29 mouse cellular contexts compared by ENCODE assay signal in genomic region chr10:111012496-111013038, GRCm38 (mm10). TPM values are rescaled to one million over a fixed set of nuclear protein-coding genes. Genes with fewer than 3 reads are reported as not detected.
DNase-seq lines count a peak whose midpoint lies in the region; ATAC-seq and TF ChIP-seq lines count a peak whose summit lies in the region.
"Had no signal": no experiment of that assay in that cellular context is flagged by ENCODE, and none has a peak within 500 bp of the region (broad histone marks: within the 10 kb centered on the region; RNA-seq: fewer than 3 reads in every experiment).

No protein-coding gene starts in this region.

- no peaks in the 10 kb centered on the region for H3K27me3 ChIP-seq in embryonic facial prominence, embryonic 14.5 days (replicated peaks; ENCODE audit: control insufficient read depth, insufficient read depth, low read length)
- 0 out of 2 replicates have a peak, but pooled peaks cover 5% of the 10 kb centered on the region for H3K27me3 ChIP-seq in embryonic facial prominence, embryonic 10.5 days (replicated peaks; ENCODE audit: low read depth, poor library complexity, severe bottlenecking)
- H3K27me3 ChIP-seq in liver, adult 2 months (ENCODE audit: control insufficient read depth, insufficient read depth, low read length), result no peaks in the 10 kb centered on the region
- H3K27me3 ChIP-seq in liver, embryonic 12.5 days (replicated peaks), result peaks cover 8% of the 10 kb centered on the region; the same call in 1 of the 2 replicates
- H3K27me3 ChIP-seq in G1E (ENCODE audit: insufficient read depth, low read length), result no peaks in the 10 kb centered on the region
- no peaks in the 10 kb centered on the region for H3K27me3 ChIP-seq in lung, postnatal 0 days (replicated peaks; ENCODE audit: insufficient read depth, low read length)
- H3K27me3 ChIP-seq: embryonic facial prominence, embryonic 12.5 days; forebrain, embryonic 15.5 days; heart, embryonic 12.5 days; kidney, embryonic 15.5 days; limb, embryonic 15.5 days; midbrain, embryonic 13.5 days had no signal

- ATAC-seq in embryonic facial prominence, embryonic 14.5 days (ENCODE audit: low read depth), result no peak
- no peak for ATAC-seq in liver, embryonic 12.5 days
- ATAC-seq in G1E (ENCODE audit: extremely low read depth, insufficient number of reproducible peaks, low FRiP score, poor library complexity, severe bottlenecking), result peak; percentile 54
- ATAC-seq in lung, postnatal 0 days, result no peak
- ATAC-seq: activated CD4-positive, CD25-positive, alpha-beta regulatory T cell, adult 4 months; forebrain, embryonic 15.5 days; midbrain, embryonic 13.5 days had no signal

- no peaks in the 10 kb centered on the region for H3K36me3 ChIP-seq in embryonic facial prominence, embryonic 14.5 days (ENCODE audit: control insufficient read depth, insufficient read depth, low read length)
- no peaks in the 10 kb centered on the region for H3K36me3 ChIP-seq in embryonic facial prominence, embryonic 10.5 days (replicated peaks)
- no peaks in the 10 kb centered on the region for H3K36me3 ChIP-seq in liver, adult 2 months (ENCODE audit: control insufficient read depth, insufficient read depth, low read length)
- H3K36me3 ChIP-seq in liver, embryonic 12.5 days, result no peaks in the 10 kb centered on the region
- H3K36me3 ChIP-seq in G1E (replicated peaks), result no peaks in the 10 kb centered on the region
- no peaks in the 10 kb centered on the region for H3K36me3 ChIP-seq in lung, postnatal 0 days (ENCODE audit: insufficient read depth, low read length)
- H3K36me3 ChIP-seq: embryonic facial prominence, embryonic 12.5 days; forebrain, embryonic 10.5 days; forebrain, embryonic 15.5 days; heart, embryonic 12.5 days; kidney, embryonic 15.5 days; limb, embryonic 10.5 days; limb, embryonic 15.5 days; liver, embryonic 15.5 days; midbrain, embryonic 13.5 days had no signal

- no peak overlapping the region for H3K27ac ChIP-seq in embryonic facial prominence, embryonic 14.5 days (replicated peaks; ENCODE audit: low read depth, low read length)
- no peak overlapping the region for H3K27ac ChIP-seq in embryonic facial prominence, embryonic 10.5 days (replicated peaks)
- H3K27ac ChIP-seq in liver, adult 2 months (replicated peaks; ENCODE audit: insufficient read depth, low read depth, low read length), result no peak overlapping the region
- no peak overlapping the region for H3K27ac ChIP-seq in liver, embryonic 12.5 days
- no peak overlapping the region for H3K27ac ChIP-seq in lung, postnatal 0 days (ENCODE audit: low read length)
- H3K27ac ChIP-seq: embryonic facial prominence, embryonic 12.5 days; forebrain, embryonic 10.5 days; forebrain, embryonic 15.5 days; gastrocnemius, adult 2 months; heart, adult 2 months; kidney, embryonic 15.5 days; limb, embryonic 10.5 days; limb, embryonic 15.5 days; liver, embryonic 15.5 days; midbrain, embryonic 13.5 days had no signal

- no peak for TF ChIP-seq CTCF in liver, adult 2 months (IDR thresholded peaks at IDR 0.05; ENCODE audit: low read depth, low read length)
- TF ChIP-seq CTCF in G1E (IDR thresholded peaks at IDR 0.05; ENCODE audit: low read depth, low read length), result no peak
- no peak for TF ChIP-seq CTCF in lung, postnatal 0 days (IDR thresholded peaks at IDR 0.05)

- H3K4me2 ChIP-seq in embryonic facial prominence, embryonic 14.5 days (ENCODE audit: low read depth, low read length), result no peak overlapping the region
- H3K4me2 ChIP-seq in liver, embryonic 12.5 days, result no peak overlapping the region
- no peak overlapping the region for H3K4me2 ChIP-seq in lung, postnatal 0 days (replicated peaks; ENCODE audit: low read depth, low read length)
- H3K4me2 ChIP-seq: embryonic facial prominence, embryonic 12.5 days; forebrain, embryonic 15.5 days; heart, embryonic 12.5 days; kidney, embryonic 15.5 days; limb, embryonic 15.5 days; liver, embryonic 15.5 days; lung, embryonic 14.5 days; midbrain, embryonic 13.5 days had no signal

- TF ChIP-seq POLR2A in liver, adult 2 months (IDR thresholded peaks at IDR 0.05; ENCODE audit: extremely low read depth, insufficient read depth, low read length), result no peak

- no peak overlapping the region for H3K4me3 ChIP-seq in embryonic facial prominence, embryonic 14.5 days (ENCODE audit: low read depth, low read length)
- H3K4me3 ChIP-seq in embryonic facial prominence, embryonic 10.5 days, result no peak overlapping the region
- no peak overlapping the region for H3K4me3 ChIP-seq in liver, adult 2 months (ENCODE audit: insufficient read depth, low read depth, low read length)
- H3K4me3 ChIP-seq in liver, embryonic 12.5 days, result no peak overlapping the region
- peak overlapping the region; percentile 62; the same call in 1 of the 2 replicates for H3K4me3 ChIP-seq in G1E (ENCODE audit: low read depth, low read length)
- H3K4me3 ChIP-seq in lung, postnatal 0 days (ENCODE audit: low read depth, low read length), result no peak overlapping the region
- H3K4me3 ChIP-seq: embryonic facial prominence, embryonic 12.5 days; forebrain, embryonic 10.5 days; forebrain, embryonic 15.5 days; gastrocnemius, adult 2 months; heart, adult 2 months; heart, embryonic 12.5 days; kidney, embryonic 15.5 days; limb, embryonic 10.5 days; limb, embryonic 15.5 days; liver, embryonic 15.5 days; midbrain, embryonic 13.5 days had no signal

- H3K9ac ChIP-seq in embryonic facial prominence, embryonic 14.5 days (ENCODE audit: low read depth, low read length), result no peak overlapping the region
- H3K9ac ChIP-seq in liver, adult 2 months (ENCODE audit: low read depth, low read length), result no peak overlapping the region
- H3K9ac ChIP-seq in liver, embryonic 12.5 days, result no peak overlapping the region
- no peak overlapping the region for H3K9ac ChIP-seq in lung, postnatal 0 days (replicated peaks; ENCODE audit: low read depth)
- H3K9ac ChIP-seq: embryonic facial prominence, embryonic 12.5 days; forebrain, embryonic 15.5 days; heart, embryonic 12.5 days; kidney, embryonic 15.5 days; limb, embryonic 15.5 days; liver, embryonic 15.5 days; lung, embryonic 14.5 days; midbrain, embryonic 13.5 days had no signal

- H3K4me1 ChIP-seq in embryonic facial prominence, embryonic 14.5 days (ENCODE audit: control insufficient read depth, insufficient read depth, low read length), result peaks cover 8% of the 10 kb centered on the region; the same call in 1 of the 2 replicates
- H3K4me1 ChIP-seq in embryonic facial prominence, embryonic 10.5 days, result peaks cover 9% of the 10 kb centered on the region
- H3K4me1 ChIP-seq in liver, adult 2 months (ENCODE audit: control insufficient read depth, insufficient read depth, low read length), result peaks cover 2% of the 10 kb centered on the region; the same call in 1 of the 2 replicates
- peaks cover 27% of the 10 kb centered on the region for H3K4me1 ChIP-seq in liver, embryonic 12.5 days
- peaks cover 38% of the 10 kb centered on the region for H3K4me1 ChIP-seq in G1E (ENCODE audit: insufficient read depth, low read depth, low read length)
- peaks cover under 1% of the 10 kb centered on the region; the same call in 1 of the 2 replicates for H3K4me1 ChIP-seq in lung, postnatal 0 days (ENCODE audit: insufficient read depth, low read depth, low read length)
- H3K4me1 ChIP-seq: limb, embryonic 15.5 days had no signal

- H3K9me3 ChIP-seq in embryonic facial prominence, embryonic 14.5 days (ENCODE audit: control insufficient read depth, low read length), result no peaks in the 10 kb centered on the region
- no peaks in the 10 kb centered on the region for H3K9me3 ChIP-seq in embryonic facial prominence, embryonic 10.5 days
- H3K9me3 ChIP-seq in liver, embryonic 12.5 days (replicated peaks), result no peaks in the 10 kb centered on the region
- H3K9me3 ChIP-seq in G1E (replicated peaks), result no peaks in the 10 kb centered on the region
- H3K9me3 ChIP-seq in lung, postnatal 0 days (ENCODE audit: low read length), result no peaks in the 10 kb centered on the region
- H3K9me3 ChIP-seq: embryonic facial prominence, embryonic 12.5 days; forebrain, embryonic 15.5 days; heart, embryonic 12.5 days; kidney, embryonic 15.5 days; limb, embryonic 10.5 days; limb, embryonic 15.5 days; liver, embryonic 15.5 days had no signal

- WGBS in embryonic facial prominence, embryonic 14.5 days, result 65% methylated on average over 5 of the region's 5 CpGs
- WGBS in embryonic facial prominence, embryonic 10.5 days, result 61% methylated on average over 5 of the region's 5 CpGs
- 47% methylated on average over 5 of the region's 5 CpGs for WGBS in liver, adult 2 months
- 50% methylated on average over 5 of the region's 5 CpGs for WGBS in liver, embryonic 12.5 days (ENCODE audit: insufficient replicate concordance)
- 57% methylated on average over 5 of the region's 5 CpGs for WGBS in lung, postnatal 0 days

- H3K79me2 ChIP-seq in liver, adult 2 months (ENCODE audit: control insufficient read depth, insufficient read depth, low read length), result peaks cover 3% of the 10 kb centered on the region; the same call in 1 of the 2 replicates

- DNase-seq in embryonic facial prominence, embryonic 14.5 days (ENCODE audit: low spot score), result peak; percentile 32
- DNase-seq in embryonic facial prominence, embryonic 10.5 days (ENCODE audit: low spot score), result no peak
- peak; percentile 27 for DNase-seq in liver, adult 2 months (ENCODE audit: extremely low read depth, low read depth, low spot score)
- no peak for DNase-seq in G1E (ENCODE audit: low spot score)
- DNase-seq in retina, embryonic 14.5 days (ENCODE audit: low spot score), result peak; percentile 90
- DNase-seq in lung, postnatal 0 days (ENCODE audit: low spot score), result no peak
- DNase-seq: adrenal gland, adult 2 months; adrenal gland, postnatal 36 days; cerebellum, adult 8-10 months; cerebellum, postnatal 36 days; gastrocnemius, adult 2 months; gastrocnemius, postnatal 36 days; heart, adult 2 months; kidney, adult 18-20 months; kidney, postnatal 25 days; lung, embryonic 14.5 days; right cerebral cortex, postnatal 14 days; thymus, postnatal 4 days had no signal

- no peak for TF ChIP-seq EP300 in lung, postnatal 0 days (IDR thresholded peaks at IDR 0.05)

RNA-seq across cellular contexts. Expression of gene Zdhhc17, which starts 2.6 kb away (rescaled TPM):
- polyA plus RNA-seq in embryonic facial prominence, embryonic 14.5 days (2014; fragmentation: Nextera tagmentation; extraction: Ambion mirVana), result 21.8 and 28.7 TPM in 2 replicates
- polyA plus RNA-seq in embryonic facial prominence, embryonic 10.5 days (2016; fragmentation: Nextera tagmentation; extraction: Ambion mirVana), result 28.1 and 29.3 TPM in 2 replicates
- total RNA-seq in liver, adult 2 months (2014; rRNA removed), result 17.7 and 20.0 TPM in 2 replicates
- 4.1 and 6.3 TPM in 2 replicates for polyA plus RNA-seq in liver, adult 2 months (2012; rRNA removed)
- 7.7 and 9.1 TPM in 2 replicates for polyA plus RNA-seq in liver, embryonic 12.5 days (2016; fragmentation: Nextera tagmentation; extraction: Ambion mirVana)
- 102 and 103 TPM in 2 replicates for total RNA-seq in G1E (2014; fragmentation: Nextera tagmentation)
- 62.8 and 70.0 TPM in 2 replicates for total RNA-seq in G1E (2017)
- polyA plus RNA-seq in G1E (2012), result 1.5 and 1.6 TPM in 2 replicates
- polyA plus RNA-seq in lung, postnatal 0 days (2015; fragmentation: Nextera tagmentation; extraction: Ambion mirVana), result 16.8 and 18.4 TPM in 2 replicates

Comparison
In these comparisons a context has a peak if more than half of its experiments do, and no peak if none do; other contexts are left out.
1. DNase-seq: peak in embryonic facial prominence, embryonic 14.5 days (single experiment), liver, adult 2 months (single experiment) and retina, embryonic 14.5 days (single experiment); none in embryonic facial prominence, embryonic 10.5 days (single experiment), G1E (single experiment) and lung, postnatal 0 days (single experiment).